Mouse (Mus musculus): ENCODE measurements around the gene Dclk2. TPM values are rescaled to one million over a fixed set of nuclear protein-coding genes. Genes with fewer than 3 reads are reported as not detected.

The Dclk2 gene
- polyA plus RNA-seq, 1 experiment = 0.80 TPM

DNA sequence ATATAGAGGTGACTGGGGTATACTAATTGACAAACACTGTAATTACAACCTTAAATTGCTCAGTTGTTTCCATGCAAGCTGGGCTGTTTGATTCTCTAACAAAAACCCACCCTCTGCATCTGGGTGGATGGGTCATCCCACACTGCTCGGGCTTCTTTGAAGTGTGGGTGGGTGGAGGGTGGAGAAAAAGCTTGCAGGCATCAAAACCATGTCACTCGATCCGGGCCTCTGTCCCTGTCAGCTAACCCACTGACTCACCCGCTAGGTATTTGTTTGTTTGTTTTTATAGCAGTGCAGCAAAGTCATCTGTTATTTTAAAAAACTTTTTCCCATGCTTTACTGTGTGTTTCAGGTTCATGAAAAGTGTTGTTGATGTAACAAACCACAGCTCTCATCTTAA lies 34.7 kb upstream of the Dclk2 start:
- TF ChIP-seq CTCF (IDR thresholded peaks at IDR 0.05; ENCODE audit: control insufficient read depth, insufficient read depth, insufficient read length) (no peak), MYOG (IDR thresholded peaks at IDR 0.05; ENCODE audit: control insufficient read depth, extremely low read depth, insufficient read length) (no peak), MAX (IDR thresholded peaks at IDR 0.05) (no peak), MYOD1 (IDR thresholded peaks at IDR 0.05; ENCODE audit: control insufficient read depth, insufficient read length, low read depth) (no peak), USF1 (IDR thresholded peaks at IDR 0.05; ENCODE audit: low read depth) (no peak), CEBPB (IDR thresholded peaks at IDR 0.05; ENCODE audit: low read depth) (no peak), FOSL1 (IDR thresholded peaks at IDR 0.05; ENCODE audit: insufficient read depth, low read length, poor library complexity, severe bottlenecking) (no peak)
- Histone ChIP-seq H3K4me3 (ENCODE audit: insufficient read depth, poor library complexity, severe bottlenecking) (no peak overlapping the region), H3K27me3 (ENCODE audit: control insufficient read depth, insufficient read depth, insufficient read length) (no peaks in the 10 kb centered on the region), H3ac (ENCODE audit: control insufficient read depth, insufficient read length, low read depth) (no peak overlapping the region), H3K79me2 (ENCODE audit: control insufficient read depth, insufficient read depth) (no peaks in the 10 kb centered on the region), H3K36me3 (ENCODE audit: control insufficient read depth, insufficient read depth) (no peaks in the 10 kb centered on the region), H3K79me3 (ENCODE audit: low read depth) (no peaks in the 10 kb centered on the region)

DNA sequence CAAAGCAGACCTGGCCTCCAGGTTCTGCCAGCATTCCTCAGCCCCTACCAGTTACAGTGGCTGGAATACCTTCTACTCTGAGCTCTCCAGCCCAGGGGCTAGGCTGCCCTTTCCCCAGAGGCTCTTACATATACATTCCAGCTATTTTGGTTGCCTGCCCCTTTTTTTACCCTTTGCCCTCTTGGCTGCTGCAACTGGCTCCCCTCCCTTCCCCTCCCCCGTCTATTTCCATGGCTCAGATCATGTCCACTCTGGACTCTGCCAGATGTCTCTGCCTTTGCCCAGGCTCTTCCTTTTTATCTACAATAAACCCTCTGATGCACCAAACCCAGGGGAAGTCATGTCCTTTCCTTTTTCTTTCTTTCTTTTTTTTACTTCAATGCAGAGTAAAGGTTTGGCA lies 33.9 kb upstream of the Dclk2 start:
- Histone ChIP-seq H3ac (ENCODE audit: control insufficient read depth, insufficient read length, low read depth) (no peak overlapping the region), H3K4me3 (ENCODE audit: insufficient read depth, poor library complexity, severe bottlenecking) (no peak overlapping the region), H3K79me3 (ENCODE audit: low read depth) (no peaks in the 10 kb centered on the region), H3K79me2 (ENCODE audit: control insufficient read depth, insufficient read depth) (no peaks in the 10 kb centered on the region), H3K27me3 (ENCODE audit: control insufficient read depth, insufficient read depth, insufficient read length) (no peaks in the 10 kb centered on the region), H3K36me3 (ENCODE audit: control insufficient read depth, insufficient read depth) (no peaks in the 10 kb centered on the region)
- TF ChIP-seq CTCF (IDR thresholded peaks at IDR 0.05; ENCODE audit: control insufficient read depth, insufficient read depth, insufficient read length) = no peak
- no peak for TF ChIP-seq CEBPB (IDR thresholded peaks at IDR 0.05; ENCODE audit: low read depth)
- TF ChIP-seq MYOD1 (IDR thresholded peaks at IDR 0.05; ENCODE audit: control insufficient read depth, insufficient read length, low read depth) = no peak
- no peak for TF ChIP-seq MAX (IDR thresholded peaks at IDR 0.05)
- no peak for TF ChIP-seq USF1 (IDR thresholded peaks at IDR 0.05; ENCODE audit: low read depth)
- TF ChIP-seq FOSL1 (IDR thresholded peaks at IDR 0.05; ENCODE audit: insufficient read depth, low read length, poor library complexity, severe bottlenecking) = no peak
- TF ChIP-seq MYOG (IDR thresholded peaks at IDR 0.05; ENCODE audit: control insufficient read depth, extremely low read depth, insufficient read length) = no peak

DNA sequence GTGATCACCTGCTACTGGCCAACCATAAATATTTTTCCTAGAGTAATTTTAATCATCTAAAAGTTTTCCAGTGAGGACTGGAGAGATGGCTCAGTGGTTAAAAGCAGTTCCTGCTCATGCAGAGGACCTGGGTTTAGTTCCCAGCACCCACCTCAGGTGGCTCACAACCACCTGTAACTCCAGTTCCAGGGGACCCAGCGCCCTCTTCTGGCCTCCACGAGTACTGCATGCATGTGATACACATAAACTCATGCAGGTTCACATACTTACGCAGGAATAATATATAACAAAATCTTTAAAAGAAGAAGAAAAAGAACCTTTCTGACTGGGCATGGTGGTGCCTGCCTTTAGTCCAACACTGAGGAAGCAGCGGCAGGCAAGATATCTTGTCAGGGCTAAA lies 33.2 kb upstream of the Dclk2 start:
- TF ChIP-seq FOSL1 (IDR thresholded peaks at IDR 0.05; ENCODE audit: insufficient read depth, low read length, poor library complexity, severe bottlenecking) (no peak), MYOG (IDR thresholded peaks at IDR 0.05; ENCODE audit: control insufficient read depth, extremely low read depth, insufficient read length) (no peak), MYOD1 (IDR thresholded peaks at IDR 0.05; ENCODE audit: control insufficient read depth, insufficient read length, low read depth) (no peak), USF1 (IDR thresholded peaks at IDR 0.05; ENCODE audit: low read depth) (no peak), CTCF (IDR thresholded peaks at IDR 0.05; ENCODE audit: control insufficient read depth, insufficient read depth, insufficient read length) (no peak), CEBPB (IDR thresholded peaks at IDR 0.05; ENCODE audit: low read depth) (no peak), MAX (IDR thresholded peaks at IDR 0.05) (no peak)
- H3K79me3 ChIP-seq (ENCODE audit: low read depth) = no peaks in the 10 kb centered on the region
- H3ac ChIP-seq (ENCODE audit: control insufficient read depth, insufficient read length, low read depth) = no peak overlapping the region
- H3K27me3 ChIP-seq (ENCODE audit: control insufficient read depth, insufficient read depth, insufficient read length) = no peaks in the 10 kb centered on the region
- no peaks in the 10 kb centered on the region for H3K36me3 ChIP-seq (ENCODE audit: control insufficient read depth, insufficient read depth)
- no peaks in the 10 kb centered on the region for H3K79me2 ChIP-seq (ENCODE audit: control insufficient read depth, insufficient read depth)
- no peak overlapping the region for H3K4me3 ChIP-seq (ENCODE audit: insufficient read depth, poor library complexity, severe bottlenecking)

DNA sequence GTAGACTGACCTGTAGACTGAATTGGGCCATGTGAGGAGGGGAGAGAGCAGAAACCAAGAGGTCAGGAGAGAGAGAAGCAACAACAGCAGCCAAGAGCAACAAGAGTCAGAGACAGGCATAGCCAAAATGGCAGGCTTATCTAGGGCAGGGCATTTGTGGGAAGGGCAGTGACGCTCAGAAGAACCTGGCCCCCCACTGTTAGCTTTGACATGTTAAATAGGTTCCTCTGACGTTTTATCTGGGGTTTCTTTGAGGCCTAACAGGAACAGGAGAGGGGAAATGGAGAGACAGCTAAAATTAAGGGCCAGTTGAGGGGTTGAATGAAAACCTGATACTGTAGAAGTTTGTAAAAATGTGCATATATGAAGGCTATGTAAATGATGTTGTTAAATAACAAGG lies 30.0 kb upstream of the Dclk2 start:
- H3ac ChIP-seq (ENCODE audit: control insufficient read depth, insufficient read length, low read depth) = no peak overlapping the region

DNA sequence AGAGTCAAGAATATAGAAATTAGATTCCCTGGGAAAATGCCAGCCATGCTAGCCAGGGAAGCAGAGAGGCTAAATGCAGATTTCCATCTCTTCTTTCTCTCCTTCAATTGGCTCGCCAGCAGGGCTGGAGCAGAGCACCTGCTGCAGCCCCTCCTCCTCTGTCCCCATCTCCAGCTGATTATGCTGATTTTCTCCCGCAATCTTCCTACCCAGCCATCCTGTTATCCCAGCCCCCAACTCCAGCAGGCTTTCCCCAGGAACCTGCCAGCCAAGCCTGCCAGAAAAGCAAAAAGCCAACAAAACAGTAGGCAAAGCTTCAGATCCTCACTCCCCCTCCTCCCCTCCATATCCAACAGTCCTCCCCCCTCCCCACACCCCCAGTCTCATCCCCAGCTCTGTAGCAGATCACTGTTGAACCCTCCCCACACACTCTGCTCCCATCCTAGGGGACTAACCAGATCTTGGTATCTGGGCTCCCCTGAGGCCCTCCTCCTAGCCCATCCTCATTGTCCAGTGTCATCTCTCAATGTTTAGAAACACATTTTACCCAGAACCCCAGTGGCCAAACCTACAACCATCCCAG lies 15.7 kb upstream of the Dclk2 start:
- no peak overlapping the region for H3ac ChIP-seq (ENCODE audit: control insufficient read depth, insufficient read length, low read depth)
- TF ChIP-seq CTCF (IDR thresholded peaks at IDR 0.05; ENCODE audit: control insufficient read depth, insufficient read depth, insufficient read length) (no peak), USF1 (IDR thresholded peaks at IDR 0.05; ENCODE audit: low read depth) (no peak), CEBPB (IDR thresholded peaks at IDR 0.05; ENCODE audit: low read depth) (no peak), MYOG (IDR thresholded peaks at IDR 0.05; ENCODE audit: control insufficient read depth, extremely low read depth, insufficient read length) (no peak), MYOD1 (IDR thresholded peaks at IDR 0.05; ENCODE audit: control insufficient read depth, insufficient read length, low read depth) (no peak), FOSL1 (IDR thresholded peaks at IDR 0.05; ENCODE audit: insufficient read depth, low read length, poor library complexity, severe bottlenecking) (no peak), MAX (IDR thresholded peaks at IDR 0.05) (no peak)
- no peaks in the 10 kb centered on the region for H3K79me3 ChIP-seq (ENCODE audit: low read depth)
- no peak overlapping the region for H3K4me3 ChIP-seq (ENCODE audit: insufficient read depth, poor library complexity, severe bottlenecking)
- H3K27me3 ChIP-seq (ENCODE audit: control insufficient read depth, insufficient read depth, insufficient read length) = no peaks in the 10 kb centered on the region
- no peaks in the 10 kb centered on the region for H3K79me2 ChIP-seq (ENCODE audit: control insufficient read depth, insufficient read depth)
- no peaks in the 10 kb centered on the region for H3K36me3 ChIP-seq (ENCODE audit: control insufficient read depth, insufficient read depth)

More for the DNA sequence above, 30.0 kb upstream of the Dclk2 start:
- no peaks in the 10 kb centered on the region for H3K79me2 ChIP-seq (ENCODE audit: control insufficient read depth, insufficient read depth)
- H3K79me3 ChIP-seq (ENCODE audit: low read depth) = no peaks in the 10 kb centered on the region
- no peaks in the 10 kb centered on the region for H3K27me3 ChIP-seq (ENCODE audit: control insufficient read depth, insufficient read depth, insufficient read length)
- no peak for TF ChIP-seq MYOG (IDR thresholded peaks at IDR 0.05; ENCODE audit: control insufficient read depth, extremely low read depth, insufficient read length)
- no peak for TF ChIP-seq FOSL1 (IDR thresholded peaks at IDR 0.05; ENCODE audit: insufficient read depth, low read length, poor library complexity, severe bottlenecking)
- no peak for TF ChIP-seq CEBPB (IDR thresholded peaks at IDR 0.05; ENCODE audit: low read depth)
- TF ChIP-seq MAX (IDR thresholded peaks at IDR 0.05) = no peak
- no peak for TF ChIP-seq MYOD1 (IDR thresholded peaks at IDR 0.05; ENCODE audit: control insufficient read depth, insufficient read length, low read depth)
- no peak for TF ChIP-seq USF1 (IDR thresholded peaks at IDR 0.05; ENCODE audit: low read depth)
- no peak for TF ChIP-seq CTCF (IDR thresholded peaks at IDR 0.05; ENCODE audit: control insufficient read depth, insufficient read depth, insufficient read length)
- no peak overlapping the region for H3K4me3 ChIP-seq (ENCODE audit: insufficient read depth, poor library complexity, severe bottlenecking)
- H3K36me3 ChIP-seq (ENCODE audit: control insufficient read depth, insufficient read depth) = no peaks in the 10 kb centered on the region

Measured in C2C12 (cell line).